Mouse (Mus musculus): ENCODE measurements around the gene 1700056E22Rik.
A peak's percentile ranks its signal among the peaks of the same experiment; 100 is the strongest.

Gene 1700056E22Rik

GRCm38 (mm10) chr1:184019042-184019721 is 14.9 kb downstream of the 1700056E22Rik start:
- DNase-seq (ENCODE audit: low read depth) = no peak

DNA sequence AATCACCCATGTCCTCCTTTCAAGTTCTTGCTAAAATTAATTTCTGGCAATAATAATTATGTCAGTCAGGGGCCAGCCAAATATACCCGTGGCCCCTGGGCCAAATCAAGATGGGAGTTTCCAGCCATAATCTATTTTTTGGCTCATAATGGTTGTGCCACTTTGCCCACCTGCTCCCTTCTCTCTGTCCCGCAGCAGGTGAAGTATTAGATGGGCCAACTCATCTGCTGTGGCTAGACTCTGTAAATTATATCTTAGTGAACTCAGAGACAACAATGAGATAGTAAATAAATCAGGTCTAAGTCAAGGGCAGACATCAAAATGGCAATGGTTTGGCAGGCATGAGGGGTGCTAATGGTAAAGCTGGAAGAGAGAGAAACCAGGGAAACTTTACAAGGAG is 16.5 kb downstream of the 1700056E22Rik start:
- DNase-seq (ENCODE audit: low read depth) = no peak

GRCm38 (mm10) chr1:184015995-184016730 is 17.9 kb downstream of the 1700056E22Rik start:
- peak; percentile 64 for DNase-seq (ENCODE audit: low read depth)

DNA sequence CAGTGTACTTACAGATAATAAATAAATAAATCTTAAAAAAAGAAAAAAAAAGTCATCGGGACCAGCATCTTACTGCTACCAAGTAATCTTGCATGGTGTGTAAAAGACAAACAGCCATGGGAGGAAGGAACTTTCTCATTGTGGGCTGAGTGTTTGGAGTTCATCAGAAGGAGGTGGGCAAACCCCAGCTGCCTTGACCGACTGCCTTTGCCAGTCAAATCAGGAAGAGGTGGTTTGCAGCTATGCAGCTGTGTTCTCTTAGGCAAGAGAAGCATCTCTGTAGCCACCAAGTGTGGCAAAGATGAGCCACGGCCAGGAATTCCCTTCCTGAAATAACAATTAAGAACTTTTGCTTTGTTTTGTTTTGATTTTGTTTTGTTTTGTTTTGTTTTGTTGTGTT is 20.0 kb downstream of the 1700056E22Rik start:
- peak; percentile 80 for DNase-seq (ENCODE audit: low read depth)

- DNase-seq (ENCODE audit: low read depth) = peak; percentile 5
Measured at GRCm38 (mm10) chr1:184013106-184013505, 21.0 kb downstream of the 1700056E22Rik start, which contains the start of gene Dusp10. Gene Dusp10 (plus strand): TSS chr1:184013302.

GRCm38 (mm10) chr1:184011311-184011710 is 22.8 kb downstream of the 1700056E22Rik start:
- DNase-seq (ENCODE audit: low read depth) = no peak

- DNase-seq (ENCODE audit: low read depth) = peak; percentile 42
Measured at GRCm38 (mm10) chr1:184006086-184006485, 28.0 kb downstream of the 1700056E22Rik start.

DNA sequence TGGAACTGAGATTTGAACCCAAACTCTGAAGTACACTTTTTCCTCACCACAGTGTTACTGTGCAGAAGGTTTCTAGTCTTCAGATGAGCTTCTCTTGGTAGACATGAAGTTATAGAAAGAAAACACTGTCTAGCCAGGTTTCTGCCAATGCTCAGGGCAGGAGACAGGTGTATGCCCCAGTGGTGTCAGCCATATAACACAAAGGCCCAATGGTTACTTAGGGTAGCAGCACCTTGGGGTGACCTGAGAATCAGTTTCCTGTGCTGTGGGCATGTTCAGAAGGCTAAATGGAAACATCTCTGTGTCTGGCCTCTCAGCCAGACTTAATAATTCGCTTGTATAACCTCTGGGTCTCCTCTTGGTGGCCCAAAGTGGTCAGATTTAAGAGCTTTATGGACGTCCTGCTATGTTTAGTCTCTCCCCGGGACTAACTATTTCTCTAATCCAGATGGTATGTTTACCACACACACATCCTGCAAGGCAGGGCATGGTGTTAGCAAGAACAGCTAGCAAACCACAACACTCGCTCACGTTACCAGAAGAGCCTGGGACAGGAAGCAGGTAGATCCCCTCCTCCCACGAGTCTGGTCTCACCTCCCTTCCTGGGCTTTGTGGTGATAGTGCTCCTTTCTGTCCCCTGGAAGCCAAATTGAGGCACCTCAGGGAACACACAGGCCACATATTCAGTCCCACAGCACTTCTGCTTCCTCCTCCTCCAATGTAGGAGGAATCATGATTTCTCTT is 28.6 kb downstream of the 1700056E22Rik start:
- peak; percentile 76 for DNase-seq (ENCODE audit: low read depth)

GRCm38 (mm10) chr1:184004311-184004710 is 29.8 kb downstream of the 1700056E22Rik start:
- no peak for DNase-seq (ENCODE audit: low read depth)

GRCm38 (mm10) chr1:184002470-184002869 is 31.6 kb downstream of the 1700056E22Rik start:
- DNase-seq (ENCODE audit: low read depth) = no peak

- DNase-seq (ENCODE audit: low read depth) = no peak
Measured at GRCm38 (mm10) chr1:183997207-183997606, 36.9 kb downstream of the 1700056E22Rik start.

GRCm38 (mm10) chr1:183991921-183992320 is 42.2 kb downstream of the 1700056E22Rik start:
- DNase-seq (ENCODE audit: low read depth) = no peak

- DNase-seq (ENCODE audit: low read depth) = no peak
Measured at GRCm38 (mm10) chr1:183987711-183988245, 46.3 kb downstream of the 1700056E22Rik start.
